Mouse (Mus musculus) layer of hippocampus, adult 9-11 months (tissue): Measurements from ENCODE around the gene Styk1.

Experiments
- DNase-seq: peaks from one replicate; pipeline ENCODE4 v3.0.0; 2022

Gene Styk1

DNA sequence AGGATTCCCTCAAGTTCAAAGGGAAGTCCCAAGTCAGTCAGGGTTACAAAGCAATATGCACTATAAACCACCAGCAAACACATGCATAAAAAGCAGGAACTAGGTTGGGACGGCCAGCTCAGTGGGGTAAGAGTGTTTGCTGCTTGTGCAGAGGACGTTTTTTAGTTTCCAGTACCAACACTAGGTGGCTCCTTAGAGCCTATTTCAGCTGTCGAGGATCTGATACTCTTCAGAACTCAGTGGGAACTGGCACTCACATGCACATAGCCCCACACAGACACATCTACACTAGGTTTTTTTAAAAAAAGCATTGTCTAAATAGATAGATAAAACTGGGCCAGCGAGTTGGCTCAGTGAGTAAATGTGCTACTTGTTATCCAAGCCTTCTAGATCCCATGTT lies 13.7 kb upstream of the Styk1 start:
- DNase-seq: peak; percentile 27

DNA sequence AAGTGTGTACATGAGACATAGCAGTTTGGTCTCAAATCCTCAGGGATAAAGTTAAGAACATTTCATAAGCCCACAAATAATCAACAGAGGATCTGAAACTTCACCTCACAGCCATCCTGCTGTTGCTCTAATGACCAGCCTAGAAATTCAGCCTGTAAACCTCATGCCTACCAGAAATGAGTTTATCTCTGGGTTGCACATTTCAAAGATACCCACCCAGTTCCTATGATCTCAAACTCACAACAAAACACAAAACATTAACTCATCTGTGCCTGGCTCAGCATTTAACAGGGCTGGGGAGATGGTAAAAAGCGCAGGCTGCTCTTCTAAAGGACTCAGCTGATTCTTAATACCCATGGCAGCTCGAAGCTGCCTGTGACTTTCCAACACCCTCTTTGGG lies 11.0 kb upstream of the Styk1 start:
- DNase-seq: no peak

DNA sequence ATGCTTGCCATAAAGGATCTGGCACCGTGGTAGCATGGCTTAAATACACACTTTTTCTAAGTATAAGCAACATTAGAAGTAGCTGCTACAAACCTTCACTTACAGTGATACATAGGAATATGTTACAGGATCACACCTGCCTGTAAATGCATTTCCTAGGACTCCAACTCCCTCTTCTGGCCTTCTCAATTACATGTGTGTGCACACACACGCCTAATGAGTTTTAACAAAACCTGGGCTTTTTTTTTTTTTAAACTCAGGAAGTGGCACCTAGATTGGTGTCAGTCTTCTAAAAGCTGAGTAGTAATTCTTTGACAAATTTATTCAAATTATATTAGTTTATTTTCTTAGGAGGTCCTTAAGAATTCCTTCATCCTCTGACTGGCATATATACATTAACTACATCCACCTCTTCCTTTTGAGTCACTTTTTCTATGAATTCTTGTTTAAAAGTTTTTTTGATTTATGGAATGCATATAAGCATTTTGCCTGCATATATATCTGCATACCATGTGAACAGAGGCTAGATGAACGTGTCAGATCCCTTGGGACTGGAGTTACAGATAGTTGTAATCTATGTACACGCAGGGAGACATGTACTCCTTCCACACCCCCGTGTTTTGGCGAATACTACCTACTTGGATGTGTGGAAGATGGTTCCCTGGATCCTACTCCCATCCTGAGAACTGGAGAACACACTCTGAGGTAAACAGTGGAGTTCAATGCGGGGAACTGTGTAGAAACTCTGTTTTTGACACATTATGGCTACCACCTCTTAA lies 9.8 kb upstream of the Styk1 start:
- DNase-seq: no peak

DNA sequence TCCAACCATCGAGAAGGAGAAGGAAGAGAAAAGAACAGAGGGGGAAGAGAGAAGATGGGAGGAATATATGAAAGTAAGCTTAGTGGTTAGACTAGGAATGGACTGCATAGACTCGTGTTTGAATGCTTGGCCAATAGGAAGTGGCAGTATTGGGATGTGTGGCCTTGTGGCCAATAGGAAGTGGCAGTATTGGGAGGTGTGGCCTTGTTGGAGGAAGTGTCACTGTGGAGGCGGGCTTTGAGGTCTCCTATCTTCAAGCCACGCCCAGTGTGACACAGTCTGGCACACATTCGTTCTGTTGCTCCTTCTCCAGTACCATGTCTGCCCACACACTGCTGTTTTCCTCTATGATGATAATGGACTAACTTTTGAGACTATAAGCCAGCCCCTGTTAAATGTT lies 7.3 kb upstream of the Styk1 start:
- peak; percentile 46 for DNase-seq

- DNase-seq: no peak
Observed at GRCm38 (mm10) chr6:131359543-131359942, 6.1 kb upstream of the Styk1 start.

DNA sequence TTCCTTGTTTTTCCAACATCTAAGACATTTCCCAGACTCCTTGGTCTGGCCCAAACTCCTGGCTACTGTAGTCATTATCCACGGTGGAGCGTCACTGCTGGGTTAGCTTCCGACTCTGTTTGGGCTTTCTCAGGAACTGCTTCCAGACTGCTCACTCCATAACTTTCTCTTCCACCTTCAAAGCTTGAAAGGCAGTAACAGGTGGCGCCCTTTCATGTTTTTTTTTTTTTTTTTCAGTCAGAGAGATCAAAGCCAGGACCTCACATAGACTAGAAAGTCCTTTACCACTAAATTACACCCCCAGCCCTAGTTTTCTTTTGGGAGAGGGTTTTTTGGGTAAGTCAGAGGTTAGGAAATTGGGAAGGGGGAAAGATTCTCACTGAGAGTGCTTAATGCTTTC lies 1.5 kb upstream of the Styk1 start:
- no peak for DNase-seq

DNA sequence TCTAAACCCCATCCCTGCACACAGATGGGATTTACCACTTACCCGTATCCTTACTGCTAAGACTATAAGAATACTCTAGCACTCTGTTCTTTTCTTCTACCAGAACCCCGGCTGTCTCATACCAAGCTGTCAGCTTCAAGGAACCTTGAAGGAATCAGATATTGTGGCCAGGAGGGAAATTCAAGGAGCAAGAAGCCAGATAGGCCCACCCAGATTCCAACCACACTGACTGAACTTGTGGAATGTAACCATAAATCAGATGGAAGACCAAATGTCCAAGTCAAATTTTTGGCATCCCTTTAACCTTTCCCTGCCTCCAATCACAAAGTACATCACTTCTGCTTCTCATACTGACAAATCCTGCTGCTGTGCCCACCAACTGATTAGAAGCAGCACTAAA lies 6.4 kb downstream of the Styk1 start:
- no peak for DNase-seq

GRCm38 (mm10) chr6:131344346-131344745 lies 9.1 kb downstream of the Styk1 start:
- DNase-seq: no peak

- no peak for DNase-seq
Observed at GRCm38 (mm10) chr6:131340082-131340481, 13.3 kb downstream of the Styk1 start.

DNA sequence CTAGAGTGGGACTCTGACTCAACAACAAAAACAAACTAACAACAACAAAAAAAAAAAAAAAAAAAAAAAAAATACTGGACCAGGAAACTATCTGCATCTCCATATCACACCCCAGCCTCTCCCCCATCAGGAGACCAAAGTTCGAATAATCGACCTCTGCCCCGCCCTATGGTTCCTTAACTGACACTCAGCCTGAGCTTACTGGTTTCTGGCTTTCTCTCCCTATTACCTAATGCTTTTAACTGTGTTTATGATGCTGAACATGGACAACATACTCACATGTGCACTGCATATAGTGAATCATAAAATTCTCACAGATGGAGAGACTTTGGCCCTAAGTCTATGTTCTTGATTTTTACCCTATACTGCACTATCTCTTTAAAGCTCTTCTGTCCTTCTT lies 14.1 kb downstream of the Styk1 start:
- no peak for DNase-seq

DNA sequence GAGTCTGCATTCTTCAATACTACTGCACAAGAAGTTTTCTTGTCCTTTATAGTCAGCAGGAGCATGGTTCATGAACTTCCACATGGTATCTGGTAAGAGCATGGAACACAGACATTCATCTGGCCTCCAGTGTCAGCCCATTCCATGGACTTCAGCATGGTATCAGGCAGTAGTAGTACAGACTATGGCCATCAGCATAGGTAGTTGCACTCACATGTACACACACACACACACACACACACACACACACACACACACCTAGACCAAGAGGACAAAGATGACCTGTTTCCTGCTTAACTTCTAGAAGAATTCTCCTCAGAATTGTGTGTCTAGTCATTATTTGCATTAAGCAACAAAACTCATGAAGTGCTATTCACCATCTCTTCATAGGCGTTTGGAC lies 14.6 kb downstream of the Styk1 start:
- DNase-seq: no peak

DNA sequence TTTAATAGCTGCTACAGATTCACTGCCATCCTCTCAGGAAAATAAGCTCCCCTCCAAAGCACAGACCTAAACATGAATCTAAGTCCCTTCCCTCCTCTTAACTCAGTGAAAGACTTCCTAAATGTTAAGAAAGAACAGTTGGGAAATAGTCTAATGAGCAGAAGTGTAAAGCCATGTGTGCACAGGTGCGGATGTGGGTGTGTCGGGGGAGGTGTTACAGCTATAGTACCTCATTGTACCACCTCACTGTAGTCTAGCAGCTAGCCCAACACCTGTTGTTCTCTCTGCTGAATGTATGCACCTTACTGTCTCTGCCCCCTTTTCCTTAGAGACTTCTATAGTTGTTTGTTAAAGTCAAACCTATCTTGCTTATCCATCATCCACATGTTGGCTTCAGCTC lies 26.3 kb downstream of the Styk1 start:
- peak; percentile 3 for DNase-seq

GRCm38 (mm10) chr6:131321854-131322639 lies 31.4 kb downstream of the Styk1 start:
- DNase-seq: no peak

DNA sequence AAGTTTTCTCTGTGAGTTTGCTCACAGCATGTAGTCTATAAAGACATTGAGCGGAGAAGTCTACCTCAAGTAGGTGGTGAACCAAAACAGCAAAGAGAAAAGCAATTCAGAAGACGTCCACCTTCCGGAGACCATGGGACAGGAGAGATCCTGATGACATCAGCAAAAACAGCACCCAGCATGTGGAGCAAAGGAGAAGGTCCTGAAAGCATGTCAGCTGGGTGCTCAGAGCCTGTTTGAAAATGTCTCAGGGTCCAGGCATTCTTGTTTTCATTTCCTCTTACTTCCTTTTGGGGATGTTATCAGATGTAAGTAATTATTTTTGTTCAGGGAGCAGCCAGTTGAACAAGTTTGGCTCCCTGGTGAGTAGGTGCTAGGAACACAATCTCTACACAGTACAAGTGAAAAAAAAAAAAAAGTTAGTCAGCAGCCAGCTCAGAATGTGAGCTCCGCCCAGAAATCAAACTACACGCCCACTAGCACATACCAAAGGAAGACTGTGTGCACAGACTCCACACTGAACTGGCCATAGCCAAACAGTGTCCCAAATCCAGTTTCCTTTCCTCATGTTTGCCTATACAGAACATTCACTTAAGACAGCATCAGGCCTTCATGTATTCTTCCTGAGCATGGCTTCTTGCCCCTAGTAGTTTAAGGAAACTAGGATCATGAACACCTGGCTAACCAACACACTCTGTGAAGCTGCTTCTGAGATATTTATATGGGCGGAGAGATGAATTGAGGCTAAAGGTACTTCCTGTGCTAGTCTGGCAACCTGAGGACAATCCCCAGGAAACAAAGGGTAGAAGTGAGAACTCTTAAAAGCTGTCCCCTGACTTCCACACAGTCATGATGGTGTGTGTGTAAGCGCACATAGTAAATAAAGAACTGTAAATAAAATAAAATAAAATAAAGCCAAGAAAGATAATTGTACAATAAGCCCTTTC lies 37.0 kb downstream of the Styk1 start:
- DNase-seq: no peak

DNA sequence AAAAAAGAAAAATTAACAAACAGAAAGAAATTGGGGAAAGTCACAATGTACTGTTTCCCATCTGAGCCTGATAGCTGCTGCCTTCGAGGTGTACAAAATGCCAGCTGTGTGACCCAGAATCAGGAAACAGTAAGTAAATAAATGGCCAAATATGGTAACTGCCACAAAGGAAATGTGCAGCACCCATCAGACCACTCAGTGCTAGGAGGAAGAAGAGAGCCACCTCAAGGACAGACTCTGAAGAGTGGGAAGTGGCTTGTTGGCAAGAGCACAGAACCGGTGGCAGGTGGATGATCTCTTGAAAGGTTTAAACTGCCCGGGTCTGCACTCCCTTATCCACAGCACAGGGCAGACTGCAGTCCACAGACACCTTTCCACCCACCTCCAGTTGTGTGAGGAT lies 45.4 kb downstream of the Styk1 start:
- DNase-seq: no peak

GRCm38 (mm10) chr6:131304776-131305175 lies 48.6 kb downstream of the Styk1 start:
- DNase-seq: no peak

DNA sequence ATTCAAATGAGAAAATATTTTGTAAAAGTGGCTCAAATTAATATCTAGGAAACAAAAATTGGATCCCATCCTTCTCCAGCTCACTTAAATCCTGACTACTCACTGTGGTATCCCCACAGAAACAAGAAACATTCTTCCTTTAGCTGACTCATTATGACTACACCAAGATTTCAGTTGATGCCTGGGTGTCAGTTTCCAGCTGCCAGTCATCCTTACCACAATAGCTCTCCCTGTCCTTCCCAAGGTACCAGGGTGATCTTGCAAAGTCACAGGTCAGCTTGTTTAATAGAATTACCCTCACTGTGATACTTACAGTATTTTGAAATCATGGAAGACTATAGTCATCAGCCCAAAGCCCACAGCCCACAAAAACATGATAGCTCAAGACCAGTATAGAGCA lies 54.9 kb downstream of the Styk1 start:
- DNase-seq: no peak

DNA sequence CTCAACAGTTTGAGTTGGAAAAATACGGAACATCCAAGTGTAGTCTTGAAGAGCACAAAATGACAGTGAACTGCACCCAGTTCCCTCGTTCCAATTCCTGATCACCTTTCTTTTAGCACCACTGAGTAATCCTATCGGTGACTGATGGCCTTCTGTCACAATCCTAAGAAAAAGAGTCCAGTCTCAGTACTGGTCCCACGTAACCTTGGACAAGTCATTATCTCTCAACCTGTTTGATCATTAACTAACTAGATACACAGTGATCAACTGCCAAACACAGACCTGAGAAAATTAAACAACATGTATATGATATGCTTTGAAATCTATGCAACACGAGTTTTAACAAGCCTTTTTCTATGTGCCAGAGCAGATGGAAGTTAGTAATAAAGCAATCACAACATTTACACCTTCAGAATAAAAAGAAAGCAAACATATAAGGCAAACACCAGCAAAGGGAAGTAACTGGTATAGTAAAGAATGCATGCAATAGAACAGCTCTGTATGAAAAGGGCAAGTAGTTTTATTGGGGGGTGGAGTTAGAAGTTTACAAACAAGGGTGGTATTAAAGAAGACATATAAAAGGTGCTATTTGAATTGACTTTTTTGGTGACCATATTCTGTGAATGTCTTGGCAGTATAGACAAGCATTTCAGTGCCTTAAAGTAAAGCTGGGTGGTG lies 58.8 kb downstream of the Styk1 start:
- DNase-seq: no peak

GRCm38 (mm10) chr6:131293916-131294315 lies 59.5 kb downstream of the Styk1 start:
- DNase-seq: no peak

DNA sequence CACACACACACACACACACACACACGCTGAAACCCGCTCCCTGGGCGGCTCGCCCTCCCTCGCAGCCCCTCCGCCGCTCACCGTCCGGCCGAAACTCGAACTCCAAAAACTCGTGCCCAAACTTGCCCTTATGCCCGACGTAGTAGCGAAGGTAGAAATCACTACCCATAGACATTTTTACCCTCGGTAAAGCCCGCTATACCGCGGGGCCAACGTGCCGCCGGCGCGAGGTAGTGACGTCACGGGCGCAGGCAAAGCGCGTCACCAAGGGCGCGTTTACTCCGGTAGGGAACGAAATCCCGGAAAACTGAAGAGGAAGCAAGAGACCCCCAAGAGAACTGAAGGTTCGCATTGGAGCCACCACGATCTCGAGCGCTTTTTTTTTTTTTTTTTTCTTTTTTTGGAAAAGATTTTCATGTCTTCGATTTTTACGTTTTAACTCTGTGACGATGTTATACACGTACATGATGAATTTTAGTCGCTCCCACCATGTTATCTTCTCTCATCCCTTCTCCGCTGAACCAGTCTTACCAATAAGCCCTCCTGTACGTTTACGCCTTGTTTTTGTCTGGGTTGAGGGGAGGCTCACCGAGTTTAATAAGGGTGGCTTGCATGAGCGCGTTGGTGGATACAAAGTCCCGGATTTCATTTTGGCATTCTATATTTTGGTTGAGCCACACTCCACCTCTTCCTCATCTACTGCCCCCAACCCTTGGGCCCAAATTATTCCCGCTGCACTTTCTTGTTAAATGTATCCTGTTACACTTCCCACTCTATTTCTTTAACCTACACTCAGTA lies 60.2 kb downstream of the Styk1 start, which contains the start of gene Magohb:
Gene Magohb, minus strand, starts transcription at position 254 of the 798 bp plus-strand sequence.
- peak; percentile 65 for DNase-seq

DNA sequence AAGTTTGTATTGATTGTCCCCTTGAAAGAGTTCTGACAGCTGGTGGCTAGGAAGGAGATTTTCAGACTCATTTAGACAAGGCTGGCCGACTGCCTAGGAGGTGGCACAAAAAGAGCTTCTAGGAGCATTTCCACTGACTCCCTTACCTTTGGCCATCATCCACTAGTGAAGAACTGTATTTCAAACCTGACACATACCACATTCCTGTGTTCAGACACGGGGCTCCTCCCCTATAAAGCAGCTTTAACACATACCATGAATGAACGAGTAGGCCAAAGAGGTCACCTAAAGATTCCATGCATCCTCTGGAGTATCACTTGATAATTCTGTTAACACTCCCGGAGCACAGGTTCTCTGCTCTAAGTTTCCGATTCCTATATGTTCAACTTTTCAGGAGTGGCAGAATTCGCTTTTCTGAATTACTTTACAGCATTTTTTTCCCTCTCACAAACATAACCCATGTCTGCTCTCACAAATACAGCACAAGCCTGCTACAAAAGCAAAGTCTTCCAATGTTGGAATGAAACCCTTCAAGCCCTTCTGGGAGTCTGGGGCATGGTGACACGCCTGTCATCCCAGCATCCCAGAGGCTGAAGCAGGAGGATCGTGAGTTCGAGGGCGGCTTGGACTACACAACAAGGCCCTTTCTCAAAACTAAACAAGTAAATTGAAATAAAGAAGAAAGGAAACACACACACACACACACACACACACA lies 61.0 kb downstream of the Styk1 start:
- DNase-seq: no peak
